Mouse (Mus musculus) cerebellum, adult 8-10 months (tissue): Measurements from ENCODE around the gene Wdr75.

ENCODE experiments used
- DNase-seq: peaks from one replicate; pipeline ENCODE4 v3.0.0; 2022

Gene Wdr75

DNA sequence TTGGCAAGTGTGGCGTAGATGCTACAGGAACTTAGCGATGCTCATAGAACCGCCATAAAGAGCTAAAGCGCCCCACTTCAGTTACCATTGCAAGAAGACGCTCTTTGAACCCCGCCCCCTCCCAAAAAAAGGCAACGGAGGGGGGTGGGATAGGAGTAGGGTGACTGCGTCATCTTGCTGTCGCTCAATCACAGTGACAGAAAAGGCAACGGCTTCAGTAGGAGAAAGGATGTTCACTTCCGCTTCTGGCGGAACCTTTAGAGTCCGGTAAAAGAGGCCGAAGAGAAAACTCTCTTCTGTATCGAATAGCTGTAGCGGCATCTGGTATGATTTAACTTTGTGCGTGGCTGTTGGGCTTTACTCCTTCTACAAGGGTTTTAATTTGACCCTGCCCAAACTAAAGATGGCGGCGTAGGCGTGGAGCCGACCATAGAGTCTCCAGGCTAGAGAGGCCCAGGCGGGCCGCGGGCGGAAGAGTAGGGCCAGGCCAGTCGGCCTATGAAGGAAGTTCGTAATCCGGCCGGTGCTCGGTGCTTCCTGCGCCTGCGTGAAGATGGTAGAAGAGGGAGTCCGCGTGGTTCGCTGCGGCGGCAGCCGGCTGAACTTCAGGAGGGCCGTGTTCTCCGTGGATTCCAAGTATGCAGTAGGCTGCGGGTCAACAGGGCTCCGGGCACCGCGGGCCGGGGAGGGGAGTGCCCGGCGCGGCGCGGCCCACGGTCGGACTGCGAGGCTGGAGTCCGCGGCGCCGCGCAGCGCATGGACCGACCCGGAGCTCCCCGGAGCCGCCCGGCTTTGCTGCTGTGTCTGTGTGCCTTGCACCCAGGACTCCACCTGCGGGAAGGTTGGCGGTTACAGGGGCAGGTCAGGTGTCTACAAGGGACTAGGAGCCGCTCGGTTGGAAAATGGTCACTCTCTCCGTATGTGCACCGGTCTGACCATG is at the start of gene Wdr75:
TSS of gene Wdr75 (plus strand) at position 198 of the 940 bp plus-strand sequence.
- peak; percentile 97 for DNase-seq

DNA sequence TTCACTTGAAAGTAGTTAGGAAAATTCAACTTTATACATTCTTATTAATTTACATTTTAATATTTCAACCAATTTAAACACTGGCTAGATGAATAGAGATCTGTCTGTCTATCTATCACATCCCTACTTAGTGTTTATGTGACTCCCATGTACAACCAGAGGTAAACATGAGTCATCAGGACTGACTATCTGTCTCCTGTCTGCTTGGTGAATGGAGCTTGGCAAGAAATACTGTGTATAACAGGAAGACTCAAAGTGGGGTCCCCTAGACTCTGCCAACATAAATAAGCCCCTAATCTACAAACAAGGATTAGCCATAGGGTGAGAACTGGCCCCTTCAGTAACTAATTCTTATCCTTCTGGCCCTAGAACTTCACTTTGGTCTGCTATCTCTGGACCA is 39.1 kb upstream of the Wdr75 start:
- no peak for DNase-seq

DNA sequence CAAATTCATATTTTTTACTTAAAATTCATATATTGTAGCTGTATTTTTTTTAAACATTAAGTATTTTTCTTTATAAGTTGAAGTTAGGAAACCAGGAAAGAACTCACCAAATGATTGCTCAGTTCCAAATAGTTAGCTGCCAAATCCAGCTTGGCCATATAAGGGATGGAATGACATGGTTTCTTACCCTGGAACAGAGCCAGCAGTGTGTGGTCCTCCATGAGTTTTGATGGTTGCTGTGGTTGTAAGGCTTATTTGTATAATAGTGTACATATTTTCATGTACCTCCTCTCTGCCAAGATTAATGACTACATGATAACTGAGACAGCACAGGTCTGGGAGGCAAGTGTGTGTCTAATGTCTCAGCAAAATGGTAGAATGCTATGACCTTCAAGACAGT is 38.3 kb upstream of the Wdr75 start:
- no peak for DNase-seq

DNA sequence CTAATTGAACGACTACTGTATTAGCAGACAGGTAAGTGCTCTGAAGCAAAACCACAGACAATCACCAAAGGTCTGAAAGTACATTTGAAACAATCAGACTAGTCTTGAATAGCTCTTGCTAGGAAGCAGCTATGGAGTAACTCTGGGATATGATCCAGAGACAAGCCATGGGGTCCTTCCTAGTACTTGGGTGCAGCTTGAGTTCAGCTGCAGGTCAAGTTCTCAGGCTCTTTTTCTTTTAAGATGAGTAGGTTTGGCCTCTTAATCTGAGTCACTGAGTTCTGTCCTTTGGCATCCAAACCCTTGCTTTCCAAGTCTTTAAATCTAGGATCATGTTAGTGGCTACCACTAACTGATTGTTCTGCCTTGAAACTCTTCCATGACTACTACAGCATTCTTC is 37.0 kb upstream of the Wdr75 start:
- DNase-seq = no peak

DNA sequence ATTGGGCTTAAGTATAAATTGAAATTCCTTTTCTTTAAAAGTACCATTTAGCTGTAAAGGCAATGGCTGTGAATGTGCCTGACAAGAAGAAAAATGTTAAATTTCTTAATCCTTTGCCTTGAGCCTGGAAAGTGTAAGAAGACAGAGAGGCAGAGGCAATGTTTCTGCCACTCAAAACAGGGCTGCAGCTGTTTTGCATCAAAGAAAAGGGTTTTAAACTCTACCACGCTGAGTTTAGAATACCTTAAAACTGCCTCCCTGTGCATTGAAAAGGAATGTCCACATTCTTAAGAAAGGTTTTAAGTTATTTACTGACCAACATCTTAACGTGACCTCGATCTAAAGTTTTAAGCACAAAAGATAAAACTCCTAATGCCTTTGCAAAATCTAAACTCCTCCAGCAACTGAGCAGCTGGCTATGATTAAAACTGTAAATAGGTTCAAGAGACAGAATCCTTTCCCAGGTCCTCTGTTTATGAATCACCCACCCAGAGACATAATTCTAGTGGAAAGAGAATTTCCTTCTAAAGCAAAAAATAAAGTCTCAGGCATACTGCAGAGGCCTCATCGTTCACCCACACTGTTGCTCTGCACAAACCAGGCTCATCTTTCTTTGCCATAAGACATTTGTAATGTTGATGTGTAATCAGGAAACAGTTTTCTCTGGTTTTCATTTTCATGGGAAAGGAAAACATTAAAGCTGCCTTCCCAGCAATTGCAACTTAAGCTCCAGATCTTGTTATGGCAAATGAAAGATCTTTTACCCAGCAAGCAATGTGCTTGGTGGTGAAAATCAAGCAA is 34.1 kb upstream of the Wdr75 start:
- DNase-seq = no peak

DNA sequence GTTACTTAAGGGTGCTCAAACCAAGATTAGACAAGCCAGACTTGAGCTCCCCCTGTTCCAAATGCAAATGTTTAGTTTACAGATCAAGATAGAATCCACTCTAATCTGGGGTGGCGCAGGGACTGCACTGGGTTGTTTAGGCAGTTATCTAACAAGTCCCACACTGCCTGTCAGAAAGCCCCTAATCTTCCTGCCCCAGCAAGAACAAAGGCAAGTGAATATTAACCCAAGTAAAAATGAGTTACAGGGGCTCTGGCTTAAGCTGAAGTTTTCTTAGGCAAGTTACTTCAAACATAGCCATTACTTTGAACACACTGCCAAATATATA is 33.5 kb upstream of the Wdr75 start:
- no peak for DNase-seq

DNA sequence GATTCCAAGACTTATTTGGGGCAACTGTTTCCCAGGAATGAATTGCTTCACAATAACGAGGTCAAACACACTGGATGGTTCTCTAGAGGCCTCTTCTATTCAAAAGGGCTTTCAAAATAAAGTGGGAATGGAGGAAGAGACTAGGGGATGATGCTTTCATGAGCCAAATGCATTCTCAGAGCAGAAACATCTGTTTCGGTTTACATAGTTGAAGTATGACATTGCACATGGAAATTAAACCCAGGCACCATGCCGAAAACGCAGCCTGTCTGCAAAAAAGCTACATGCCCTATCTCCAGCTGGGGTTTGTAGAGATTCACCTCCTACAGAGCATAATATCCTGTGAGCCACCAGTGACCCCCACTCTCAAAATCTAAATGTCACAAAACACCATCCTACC is 29.3 kb upstream of the Wdr75 start:
- no peak for DNase-seq

DNA sequence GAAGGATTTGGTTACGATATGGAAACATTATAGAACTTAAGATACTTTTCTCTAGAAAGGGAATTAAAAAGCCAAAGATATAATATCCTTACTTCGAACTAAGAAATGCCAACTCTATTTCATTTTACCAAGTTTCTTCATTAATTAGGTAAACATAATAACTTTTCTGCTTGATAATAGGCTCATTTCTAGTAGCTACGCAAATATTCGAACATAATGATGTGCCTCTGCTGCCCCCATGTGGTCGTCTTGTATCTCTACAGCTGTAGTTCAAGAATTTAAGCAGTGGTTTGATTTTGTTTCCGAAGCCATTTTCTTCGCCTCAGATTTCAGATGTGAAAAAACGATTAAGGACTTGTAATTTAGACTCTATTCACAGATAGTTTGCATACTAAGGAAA is 28.8 kb upstream of the Wdr75 start:
- peak; percentile 49 for DNase-seq

DNA sequence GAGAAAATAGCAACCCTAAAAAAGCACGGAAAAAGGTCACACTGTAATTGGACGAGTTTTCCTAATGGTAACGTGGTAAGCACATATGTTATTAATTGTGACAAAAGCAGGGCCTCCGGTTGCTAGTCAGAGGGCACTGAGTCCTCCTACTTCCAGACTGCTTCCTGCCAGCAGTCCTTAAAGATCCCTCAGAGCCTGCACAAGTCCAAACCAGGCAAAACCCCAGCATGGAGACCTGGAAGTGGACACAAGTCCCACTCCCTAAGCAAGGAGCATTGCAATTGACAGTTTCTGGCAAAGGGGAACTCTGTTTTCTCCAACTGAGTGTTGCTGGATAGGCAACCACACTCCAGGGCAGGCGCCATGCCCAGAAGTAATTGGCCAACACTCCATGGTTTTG is 27.4 kb upstream of the Wdr75 start:
- DNase-seq = no peak

DNA sequence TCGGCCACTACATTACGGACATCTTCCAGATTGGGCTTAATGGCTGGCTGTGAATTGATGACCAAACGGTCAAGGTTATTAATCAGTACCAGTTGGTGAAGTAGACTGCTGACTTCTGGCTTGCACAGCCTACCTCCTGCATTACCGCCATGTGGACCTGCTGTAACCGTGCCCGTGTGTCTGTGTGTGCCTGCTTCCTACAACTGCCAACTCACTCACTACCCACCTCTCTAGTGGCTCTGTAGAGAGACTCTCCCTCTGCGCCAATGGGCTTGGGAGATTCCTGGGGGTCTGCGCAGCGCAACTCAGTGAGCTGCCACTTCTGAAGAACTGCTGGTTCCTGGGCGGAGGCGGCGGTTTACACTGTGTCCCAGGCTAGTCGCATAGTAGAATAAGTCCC is 25.6 kb upstream of the Wdr75 start:
- no peak for DNase-seq

DNA sequence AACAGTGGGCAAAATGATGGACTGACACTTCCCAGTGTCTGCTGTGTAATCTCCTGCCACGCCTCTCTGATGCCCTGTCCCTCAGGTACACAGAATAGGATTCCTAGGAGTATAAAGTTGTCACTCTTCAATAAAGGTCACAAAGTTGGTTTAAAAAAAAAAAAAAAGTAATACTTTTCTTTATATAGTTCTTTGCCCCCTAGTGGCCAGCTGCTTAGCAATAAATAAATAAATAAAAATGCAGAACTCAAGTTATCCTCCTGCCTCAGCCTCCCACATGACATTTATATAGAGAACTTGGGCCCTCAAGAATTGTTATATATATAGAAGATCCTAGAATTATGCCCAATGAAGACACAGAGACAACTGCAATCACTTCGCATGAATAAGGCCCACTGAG is 24.9 kb upstream of the Wdr75 start:
- no peak for DNase-seq

DNA sequence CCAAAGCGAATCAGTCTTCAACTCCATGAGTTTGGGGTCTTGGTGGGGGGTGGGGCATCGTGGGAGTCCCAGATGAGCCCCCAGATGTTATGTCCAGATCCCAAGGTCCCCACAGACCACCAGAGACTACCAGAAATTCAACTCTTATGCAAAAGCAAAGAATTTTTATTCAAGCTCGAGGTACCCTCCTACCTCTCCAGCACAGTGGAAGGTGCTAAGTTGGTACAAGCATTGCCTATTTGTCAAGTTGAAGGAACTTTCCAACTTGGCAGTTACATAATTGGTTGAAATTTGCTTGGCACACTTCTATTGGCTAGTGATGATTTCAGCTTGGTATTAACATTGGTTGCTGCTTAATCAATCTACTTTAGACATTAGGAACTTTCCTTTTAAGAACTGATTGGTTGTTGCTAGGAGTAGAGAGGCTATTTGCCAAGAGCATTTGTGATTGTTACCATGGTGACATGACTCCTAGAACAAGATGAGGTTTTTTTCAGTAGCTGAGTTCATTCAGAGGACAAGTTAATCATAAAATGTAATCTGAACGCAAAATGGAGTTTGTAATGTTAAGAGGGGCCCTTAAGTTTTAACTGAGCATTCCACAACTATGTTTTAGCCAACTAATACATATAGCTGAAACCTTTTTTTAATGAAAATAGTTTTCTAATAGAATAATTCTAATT is 14.2 kb upstream of the Wdr75 start:
- DNase-seq = no peak

DNA sequence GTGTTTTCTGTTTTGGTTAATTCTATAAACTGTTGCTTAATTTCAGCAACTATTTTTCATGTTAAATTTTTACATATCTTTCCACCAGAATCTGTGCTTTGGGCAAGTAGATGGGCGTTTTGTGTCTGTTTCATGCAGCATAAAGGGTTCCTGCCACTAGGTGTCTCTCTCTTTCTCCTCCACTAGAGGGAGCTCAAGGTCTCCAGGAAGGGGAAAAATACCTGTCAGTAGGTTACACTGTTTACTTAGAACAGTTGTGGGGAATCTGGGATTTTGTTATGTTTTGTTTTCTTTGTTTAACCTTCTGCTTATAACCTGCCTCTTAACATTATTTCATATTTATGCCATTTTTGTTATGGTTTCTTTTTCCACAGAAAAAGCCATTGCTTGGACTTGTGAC is 21.9 kb downstream of the Wdr75 start:
- DNase-seq = peak; percentile 23

DNA sequence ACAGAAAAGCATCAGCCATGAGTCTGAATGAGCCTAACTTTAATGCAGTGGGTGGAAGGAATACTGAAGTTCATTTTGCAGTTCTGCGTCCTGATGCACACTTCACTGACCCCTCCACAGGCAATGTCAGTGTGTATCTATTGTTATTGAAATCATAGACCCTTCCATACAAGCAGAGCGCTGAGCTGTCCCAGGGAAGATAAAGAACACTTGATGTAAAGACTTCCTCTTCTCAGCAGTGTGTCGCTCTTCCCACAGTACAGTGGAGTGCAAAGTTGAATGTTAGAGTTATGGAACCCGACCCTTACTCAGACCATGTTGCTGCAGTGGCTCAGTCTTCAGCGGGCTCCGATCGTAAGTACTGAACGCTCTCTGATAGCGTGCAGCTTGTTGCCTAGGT is 23.6 kb downstream of the Wdr75 start:
- DNase-seq = no peak

DNA sequence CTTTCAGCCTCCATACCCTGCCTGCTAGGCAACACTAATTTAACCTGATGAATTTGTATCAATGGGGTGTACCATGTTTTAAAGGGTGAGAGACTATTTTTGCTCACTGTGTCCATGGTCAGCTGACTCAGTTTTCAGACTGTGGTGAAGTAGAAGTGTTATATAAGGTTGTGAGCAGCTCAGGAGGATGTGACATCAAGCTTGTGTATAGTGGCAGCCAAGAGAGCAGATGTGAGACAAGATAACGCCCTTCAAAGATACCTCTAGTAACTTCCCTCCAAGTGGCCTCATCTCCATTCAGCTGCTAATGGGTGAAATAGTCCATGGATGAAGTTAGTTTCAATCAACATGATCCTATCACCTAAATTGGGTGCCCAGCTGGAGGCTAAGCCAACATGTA is 29.5 kb downstream of the Wdr75 start:
- no peak for DNase-seq

DNA sequence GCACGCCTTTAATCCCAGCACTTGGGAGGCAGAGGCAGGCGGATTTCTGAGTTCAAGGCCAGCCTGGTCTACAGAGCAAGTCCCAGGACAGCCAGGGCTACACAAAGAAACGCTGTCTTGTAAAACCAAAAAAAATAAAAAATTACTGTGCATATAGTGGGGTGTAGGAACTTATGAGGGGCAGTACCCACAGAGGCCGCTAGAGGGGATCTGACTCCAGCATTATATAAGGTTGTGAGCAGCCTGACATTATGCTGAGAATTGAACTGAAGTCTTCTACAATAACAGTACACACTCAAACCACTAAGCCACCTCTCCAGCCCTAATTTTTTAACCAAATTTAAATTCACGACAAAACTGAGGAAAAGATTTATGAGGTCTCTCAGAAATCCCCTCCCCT is 30.2 kb downstream of the Wdr75 start:
- DNase-seq = peak; percentile 42

DNA sequence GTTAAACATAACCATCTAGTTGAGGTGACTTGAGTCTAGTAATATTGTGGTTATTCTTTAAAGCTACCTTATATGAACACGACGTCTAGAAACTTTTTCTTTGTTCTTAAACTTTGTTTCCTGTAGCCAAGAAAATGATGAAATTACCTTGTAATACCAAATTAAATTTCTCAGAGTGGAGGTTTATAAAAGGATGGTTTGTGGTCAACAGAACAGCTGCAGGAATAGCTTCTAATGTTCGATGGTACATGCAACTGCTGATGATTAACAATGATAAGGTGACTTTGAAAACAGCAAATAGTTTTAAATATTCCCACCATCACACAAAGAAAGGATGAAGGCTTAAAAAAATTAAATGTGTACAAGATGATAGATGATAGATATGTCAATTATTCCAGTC is 30.7 kb downstream of the Wdr75 start:
- no peak for DNase-seq

DNA sequence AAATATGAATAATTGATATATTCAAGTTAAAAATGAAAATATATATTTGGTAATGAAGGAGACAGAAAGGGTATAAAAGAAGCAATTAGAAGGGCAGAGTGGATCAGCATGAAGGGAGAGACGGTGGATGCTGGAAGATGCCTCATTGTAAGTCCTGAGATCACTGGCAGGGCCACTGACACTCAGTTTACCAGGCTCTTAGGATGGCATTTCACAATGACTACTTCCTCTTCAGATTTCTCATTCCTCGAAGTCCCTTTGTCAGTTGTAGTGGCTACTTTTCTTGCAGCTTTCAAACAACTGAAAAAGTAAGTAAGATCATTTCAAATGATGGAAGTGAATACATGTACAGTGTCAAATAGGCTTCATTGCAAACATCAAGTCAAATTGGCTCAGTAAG is 31.2 kb downstream of the Wdr75 start:
- DNase-seq = no peak

DNA sequence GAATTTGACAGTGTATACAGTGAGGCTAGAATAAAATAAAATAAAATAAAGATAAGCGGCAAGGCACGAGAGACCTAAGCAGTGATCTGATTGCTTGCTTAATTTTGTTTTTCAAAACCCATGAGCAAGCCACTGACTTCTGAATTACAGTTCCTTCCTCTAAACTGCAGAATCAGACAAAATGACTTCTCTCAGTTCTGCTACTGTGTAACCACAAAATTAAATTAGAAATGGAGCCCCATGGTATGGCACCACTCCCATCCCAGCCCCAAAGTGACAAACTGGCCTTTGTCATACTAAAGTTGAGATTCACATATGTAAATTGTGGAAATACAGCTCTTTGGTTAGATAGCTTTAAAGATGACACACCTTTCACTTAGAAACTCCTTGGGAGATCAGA is 31.8 kb downstream of the Wdr75 start:
- no peak for DNase-seq

DNA sequence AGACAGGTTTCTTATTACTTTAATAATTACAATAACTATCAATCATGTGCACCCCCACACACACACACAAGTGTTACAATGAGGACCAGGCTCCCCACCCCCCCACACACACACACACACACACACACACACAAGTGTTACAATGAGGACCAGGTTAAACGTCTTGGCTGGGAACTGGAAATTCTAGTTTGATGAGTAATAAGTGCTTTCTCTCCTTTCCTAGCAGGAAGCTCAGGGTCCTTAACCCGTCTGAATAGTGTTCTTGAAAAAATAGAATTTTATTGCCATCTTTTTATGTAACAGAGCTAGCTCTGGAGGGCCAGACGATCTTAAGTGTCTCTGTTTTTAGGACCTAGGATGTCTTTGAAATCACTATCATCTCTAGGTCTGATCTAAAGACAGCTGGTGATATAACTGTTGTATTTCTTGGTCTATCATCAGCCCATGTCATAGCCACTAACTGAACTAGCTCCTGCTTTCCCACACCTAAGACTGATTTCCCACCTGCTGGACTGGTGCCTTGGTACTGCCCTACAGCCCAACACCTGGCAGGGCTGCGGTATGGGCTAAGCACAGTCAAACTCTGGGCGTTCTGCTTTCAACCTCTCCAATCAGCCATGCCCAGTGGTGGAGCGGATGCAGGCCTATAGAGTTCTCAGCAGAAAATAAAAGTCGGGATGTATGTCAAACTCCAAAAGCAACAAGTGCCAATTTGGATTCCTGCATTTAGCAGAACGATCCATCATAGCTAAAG is 35.7 kb downstream of the Wdr75 start:
- DNase-seq = no peak

DNA sequence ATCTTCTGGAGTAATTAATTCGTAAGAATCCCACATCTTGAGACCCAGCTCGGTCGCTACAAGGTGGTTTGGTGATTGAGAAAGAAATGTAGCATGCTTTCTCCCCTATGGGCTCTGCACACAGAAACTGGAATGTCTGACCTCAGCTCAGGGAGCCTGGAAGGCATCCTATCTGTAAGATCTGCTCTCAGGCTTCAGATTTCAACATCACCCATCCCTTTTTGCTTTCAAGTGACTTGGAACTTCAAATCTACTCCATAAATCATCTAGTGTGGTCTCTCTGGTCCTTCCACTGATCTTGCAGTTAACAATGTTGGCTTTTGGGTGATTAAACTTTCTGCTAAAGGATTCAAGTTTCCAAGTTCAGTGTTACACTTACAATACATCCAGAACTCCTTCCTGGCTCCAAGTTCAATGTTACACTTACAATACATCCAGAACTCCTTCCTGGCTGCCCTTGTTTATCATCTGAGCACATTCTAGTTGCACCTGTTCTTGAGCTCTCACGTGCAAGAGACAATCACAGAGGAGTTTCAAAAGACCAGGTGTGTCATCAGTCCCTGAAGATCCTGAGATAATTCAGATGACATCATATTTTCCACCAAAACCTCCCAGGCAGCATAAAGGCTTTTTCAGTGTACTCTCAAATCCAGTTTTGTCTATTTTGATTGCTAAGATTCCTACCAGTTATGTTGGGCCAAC is 40.5 kb downstream of the Wdr75 start:
- DNase-seq = no peak

DNA sequence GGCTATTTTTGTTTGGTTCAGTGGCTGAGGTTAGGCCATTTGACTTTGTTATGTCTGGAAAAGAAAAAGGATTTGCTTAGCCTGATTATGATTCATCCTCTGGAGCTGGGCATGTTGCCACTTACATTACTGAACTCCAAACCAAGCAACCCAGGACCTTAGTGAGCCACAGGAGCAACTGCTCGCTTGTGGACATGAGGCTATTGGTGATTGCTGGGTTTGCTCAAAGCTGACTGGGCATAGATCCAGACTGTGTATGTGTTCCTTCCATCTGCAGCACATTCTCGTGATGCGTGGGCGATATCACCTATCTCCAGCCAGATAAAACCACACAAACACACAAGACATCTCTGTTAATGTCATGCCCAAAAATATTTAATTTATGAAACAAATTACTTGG is 42.8 kb downstream of the Wdr75 start:
- DNase-seq = peak; percentile 63
